Mouse (Mus musculus) left cerebral cortex, adult 9 months (tissue): ENCODE measurements around the gene Ly6g5b.
"Not testable (repeated sequence)": the region's sequence is repeated elsewhere in the genome, so short reads cannot be mapped to it uniquely, and the experiment has no call there.

Source experiments
- DNase-seq, 2 experiments: peaks; one replicate each; pipeline ENCODE4 v3.0.0; 2022; ENCODE audit warnings: low spot score in 2 of 2

The Ly6g5b gene

DNA sequence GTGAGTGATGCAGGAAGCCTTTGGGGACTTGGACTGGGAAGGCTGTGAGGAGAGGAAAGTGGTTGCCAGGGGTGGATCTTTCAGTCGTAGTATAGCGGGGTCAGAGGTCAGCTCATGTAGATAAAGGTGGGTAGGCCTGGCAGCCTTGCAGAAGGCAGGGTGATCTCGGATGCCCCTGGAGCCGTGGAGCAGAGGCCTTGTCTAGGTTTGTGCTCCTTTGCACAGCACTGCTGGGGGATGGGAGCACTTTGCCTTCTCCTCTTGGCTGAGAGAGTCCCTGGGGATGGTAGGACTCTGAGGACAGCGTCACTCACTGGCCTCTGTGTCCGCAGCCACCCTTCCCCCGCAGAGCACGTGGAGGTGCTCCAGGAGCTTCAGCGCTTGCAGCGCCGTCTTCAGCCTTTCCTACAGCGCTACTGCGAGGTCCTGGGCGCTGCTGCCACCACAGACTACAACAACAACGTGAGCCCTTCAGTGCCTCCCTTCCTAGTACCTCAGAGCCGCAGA lies 25.3 kb upstream of the Ly6g5b start:
- DNase-seq = no peak

DNA sequence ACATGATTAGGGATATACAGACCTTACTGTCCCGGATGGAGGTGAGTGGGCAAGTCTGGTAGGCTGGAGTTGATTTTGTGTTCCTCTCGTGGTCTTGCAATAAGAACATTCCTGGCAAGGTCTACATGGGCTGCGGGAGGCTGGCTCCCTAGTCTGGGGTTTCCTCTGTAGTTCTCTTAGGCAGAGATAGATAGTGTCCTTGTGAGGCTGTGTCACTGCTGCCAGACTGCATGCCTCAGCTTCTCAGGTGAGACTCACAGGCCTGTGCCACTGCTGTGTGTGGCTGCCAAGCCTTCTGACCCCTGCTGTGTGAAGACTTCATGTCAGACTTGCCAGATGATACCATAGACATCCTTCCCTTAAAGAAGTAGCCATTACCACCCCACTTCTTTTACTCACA lies 24.0 kb upstream of the Ly6g5b start:
- DNase-seq = no peak

DNA sequence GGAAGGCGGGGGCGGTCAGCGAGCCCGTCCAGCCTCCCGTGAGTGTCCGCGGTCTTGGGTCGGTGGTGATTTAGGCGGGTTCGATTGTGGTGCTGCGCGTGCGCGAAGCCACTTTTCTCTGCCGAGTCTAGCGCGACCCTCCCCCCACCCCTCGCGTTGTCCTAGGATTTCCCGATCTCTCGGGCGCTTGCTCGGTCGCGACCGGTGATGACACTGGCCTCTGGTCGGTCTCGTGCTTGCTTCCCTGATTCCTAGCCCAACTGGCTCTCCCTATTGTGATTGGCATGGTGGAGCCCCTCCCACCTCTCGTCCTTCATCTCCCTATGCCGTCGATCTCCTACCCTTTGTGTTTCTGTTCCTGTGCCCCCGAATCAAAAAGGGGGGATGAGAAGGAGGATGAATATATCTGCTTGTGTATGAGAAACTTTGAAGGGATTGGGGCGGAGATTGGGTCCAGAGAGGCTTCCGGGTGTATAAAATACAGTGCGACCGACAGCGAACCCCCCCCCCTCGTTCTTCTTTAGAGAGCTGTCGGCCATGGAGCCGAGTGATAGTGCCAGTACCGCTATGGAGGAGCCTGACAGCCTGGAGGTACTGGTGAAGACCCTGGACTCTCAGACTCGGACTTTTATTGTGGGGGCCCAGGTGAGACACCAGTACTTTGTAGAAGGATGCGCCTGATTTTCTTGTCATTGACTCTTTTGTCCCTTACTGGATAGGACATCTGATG lies 20.5 kb upstream of the Ly6g5b start:
- no peak for DNase-seq

DNA sequence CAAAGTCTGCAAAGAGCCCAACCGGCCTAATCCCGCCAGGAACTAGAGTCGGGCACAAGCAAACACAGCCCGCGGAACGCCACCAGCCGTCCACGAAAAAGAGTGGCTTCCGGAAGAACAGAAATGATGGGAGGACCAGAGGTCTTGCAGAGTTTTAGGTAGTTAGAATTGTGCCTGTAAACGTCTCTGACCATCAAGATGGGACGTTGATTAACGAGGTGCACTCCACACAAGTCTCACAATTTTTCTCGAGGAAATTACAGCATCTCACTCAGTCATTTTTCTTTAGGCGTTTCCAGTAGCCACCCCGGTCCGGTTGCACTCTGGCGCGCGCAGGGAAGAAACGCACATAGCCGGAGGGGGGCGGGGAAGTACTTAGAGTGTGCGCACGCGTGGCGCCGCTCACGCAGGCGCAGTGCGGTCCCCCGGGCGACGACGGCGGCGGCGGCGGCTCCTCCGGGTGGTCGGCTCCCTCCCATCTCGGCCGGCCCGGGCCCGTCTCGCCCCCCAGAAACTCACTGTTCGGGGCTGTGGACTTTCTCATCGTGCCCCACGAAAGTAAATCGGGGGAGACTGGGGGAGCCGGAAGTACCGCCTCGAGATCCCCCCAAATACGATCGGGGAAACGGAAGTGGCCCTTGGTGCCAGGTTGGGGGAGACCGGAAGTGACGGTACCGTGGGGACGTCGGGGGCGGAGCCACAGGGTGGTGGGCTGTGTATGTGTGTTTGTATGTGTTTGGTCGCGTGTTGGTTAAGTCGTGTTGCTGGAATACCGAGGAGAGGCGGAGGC lies 19.8 kb upstream of the Ly6g5b start, which contains the start of gene Bag6:
Gene Bag6 (plus strand): TSS at position 378 of the 790 bp plus-strand sequence.
- peak; percentile 83 to 94 for DNase-seq

DNA sequence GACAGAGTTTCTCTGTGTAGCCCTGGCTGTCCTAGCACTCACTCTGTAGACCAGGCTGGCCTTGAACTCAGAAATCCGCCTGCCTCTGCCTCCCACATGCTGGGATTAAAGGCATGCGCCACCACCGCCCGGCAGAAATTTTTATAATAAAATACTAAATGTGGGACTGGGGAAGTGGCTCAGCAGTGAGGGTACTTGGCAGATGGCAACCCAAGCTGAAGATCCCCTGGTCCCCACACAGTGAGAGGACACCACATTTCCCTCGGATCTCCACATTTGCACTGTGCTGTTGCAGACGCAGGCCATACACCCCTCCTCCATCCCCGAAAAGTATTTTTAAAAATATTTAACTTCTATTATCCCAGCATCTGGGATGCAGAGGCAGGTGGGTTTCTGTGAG lies 18.3 kb upstream of the Ly6g5b start:
- DNase-seq = no peak

DNA sequence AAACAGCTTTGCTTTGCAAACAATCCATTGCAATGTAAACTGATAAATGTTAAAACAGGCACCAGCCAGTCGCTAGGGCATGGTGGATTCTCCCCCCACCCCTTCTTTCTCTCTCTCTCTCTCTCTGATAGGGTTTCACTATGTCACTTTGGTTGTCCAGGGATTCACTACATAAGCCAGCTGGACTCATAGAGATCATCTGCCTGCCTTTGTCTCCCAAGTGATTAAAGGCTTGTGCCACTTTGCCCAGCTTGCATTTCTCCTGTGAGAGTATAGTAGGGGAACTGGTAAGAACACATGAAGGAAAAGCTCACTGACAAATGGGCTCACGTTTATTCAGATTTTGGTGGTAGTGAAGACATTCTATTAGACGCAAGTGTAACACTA lies 16.9 kb upstream of the Ly6g5b start:
- DNase-seq = no peak

DNA sequence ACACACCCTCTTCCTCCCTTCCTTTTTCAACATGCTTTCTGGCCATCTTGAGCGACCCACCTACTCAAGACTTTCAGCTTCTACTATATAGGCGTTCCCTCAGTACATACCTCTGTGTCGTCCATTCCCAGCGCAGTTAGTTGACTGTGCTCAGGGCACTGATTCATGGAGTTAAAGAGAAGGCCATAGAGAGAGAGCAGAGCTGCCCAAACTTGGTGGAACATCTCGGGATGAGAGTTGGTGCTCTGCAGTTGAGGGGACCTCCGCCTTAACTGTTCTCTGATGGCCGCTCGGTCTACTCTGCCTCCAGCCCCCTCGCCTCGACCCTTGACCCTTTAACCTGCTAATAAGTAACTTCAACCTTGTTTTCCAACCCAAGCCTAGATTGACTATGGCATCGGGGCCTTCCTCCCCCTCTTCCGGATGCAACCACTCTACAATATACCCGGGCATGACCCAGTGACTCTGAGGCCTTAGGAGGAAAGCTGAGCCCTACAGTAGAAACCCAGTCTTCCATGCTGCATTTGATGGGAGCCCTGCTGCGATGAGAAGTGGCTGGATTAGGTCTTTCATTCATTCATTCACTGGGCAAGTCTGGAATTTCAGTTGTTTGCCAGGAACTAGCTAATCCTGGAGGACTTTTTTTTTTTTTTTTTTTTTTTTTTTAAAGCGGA lies 16.4 kb upstream of the Ly6g5b start, which contains the start of gene Apom:
Gene Apom (minus strand): TSS at position 551 of the 674 bp plus-strand sequence.
- DNase-seq = no peak

DNA sequence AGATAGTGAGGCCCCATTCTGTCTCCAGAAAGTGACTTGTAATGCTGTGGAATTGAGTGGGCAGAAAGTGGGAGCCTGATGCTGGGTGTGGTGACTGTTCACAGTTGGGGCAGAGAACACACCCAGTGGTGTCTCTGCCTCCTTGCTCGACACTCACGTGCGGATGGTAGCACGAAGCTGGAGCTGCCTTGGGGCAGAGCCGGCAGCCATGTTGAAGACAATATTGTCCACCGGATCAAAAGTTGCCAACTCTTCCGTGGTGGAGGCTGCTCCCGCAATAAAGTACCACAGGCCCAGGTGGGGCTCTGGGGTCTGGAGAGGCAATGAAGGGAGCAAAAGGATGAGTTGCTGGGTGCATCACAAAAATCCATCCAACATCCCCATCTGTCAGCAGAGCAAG lies 15.8 kb upstream of the Ly6g5b start:
- DNase-seq = no peak

DNA sequence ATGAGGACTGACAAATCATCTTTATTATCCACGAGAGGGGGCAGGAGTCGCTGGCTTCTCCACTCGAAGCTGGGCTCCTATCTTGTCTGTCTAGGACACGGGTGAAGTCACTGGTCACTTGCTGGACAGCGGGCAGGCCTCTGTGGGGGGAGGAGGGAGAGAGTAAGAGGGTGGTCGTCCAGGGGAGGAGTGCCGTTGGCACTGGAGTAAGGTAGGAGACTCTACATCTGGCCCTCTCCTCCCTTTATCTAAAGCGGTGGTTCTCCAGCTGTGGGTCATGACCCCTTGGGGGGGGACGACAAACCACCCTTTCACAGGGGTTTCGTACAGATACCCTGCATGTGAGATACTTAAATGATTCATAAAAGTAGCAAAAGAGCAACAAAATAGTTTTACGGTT lies 13.8 kb upstream of the Ly6g5b start:
- DNase-seq = no peak

GRCm38 (mm10) chr17:35127017-35127416 lies 11.8 kb upstream of the Ly6g5b start:
- no peak for DNase-seq

GRCm38 (mm10) chr17:35126206-35126611 lies 11.0 kb upstream of the Ly6g5b start, which contains the start of gene D17H6S53E:
Gene D17H6S53E (plus strand): TSS chr17:35126373.
- DNase-seq = peak in 1 of 2 experiments; percentile 59

- DNase-seq = no peak
Observed at GRCm38 (mm10) chr17:35125578-35125977, 10.3 kb upstream of the Ly6g5b start.

- DNase-seq = no peak
Observed at GRCm38 (mm10) chr17:35125081-35125480, 9.9 kb upstream of the Ly6g5b start.

GRCm38 (mm10) chr17:35124261-35124896 lies 9.2 kb upstream of the Ly6g5b start:
- not testable (repeated sequence) for DNase-seq

DNA sequence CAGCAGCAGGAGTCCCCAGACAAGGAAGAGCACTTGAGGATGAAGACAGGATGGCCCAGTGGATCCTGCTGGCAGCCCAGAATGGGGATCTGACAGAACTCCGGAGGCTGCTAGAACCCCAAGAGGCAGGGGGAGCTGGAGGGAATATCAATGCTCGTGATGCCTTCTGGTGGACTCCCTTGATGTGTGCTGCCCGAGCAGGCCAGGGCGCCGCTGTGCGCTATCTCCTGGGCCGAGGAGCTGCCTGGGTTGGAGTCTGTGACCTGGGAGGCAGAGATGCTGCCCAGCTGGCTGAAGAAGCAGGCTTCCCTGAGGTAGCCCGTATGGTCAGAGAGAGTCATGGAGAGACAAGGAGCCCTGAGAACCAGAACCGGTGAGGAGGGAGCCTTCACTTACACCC lies 8.1 kb upstream of the Ly6g5b start:
- not testable (repeated sequence) for DNase-seq

GRCm38 (mm10) chr17:35121871-35122303 lies 6.7 kb upstream of the Ly6g5b start, which contains the start of gene Csnk2b:
Gene Csnk2b (minus strand): TSS chr17:35122053.
- DNase-seq = peak; percentile 61 to 83

- DNase-seq = peak; percentile 98
Observed at GRCm38 (mm10) chr17:35121143-35121799, 6.0 kb upstream of the Ly6g5b start, which contains the start of gene Gpank1. Gene Gpank1 (plus strand): TSS chr17:35121455.

- peak in 1 of 2 experiments; percentile 37 for DNase-seq
Observed at GRCm38 (mm10) chr17:35120745-35121142, 5.5 kb upstream of the Ly6g5b start.

DNA sequence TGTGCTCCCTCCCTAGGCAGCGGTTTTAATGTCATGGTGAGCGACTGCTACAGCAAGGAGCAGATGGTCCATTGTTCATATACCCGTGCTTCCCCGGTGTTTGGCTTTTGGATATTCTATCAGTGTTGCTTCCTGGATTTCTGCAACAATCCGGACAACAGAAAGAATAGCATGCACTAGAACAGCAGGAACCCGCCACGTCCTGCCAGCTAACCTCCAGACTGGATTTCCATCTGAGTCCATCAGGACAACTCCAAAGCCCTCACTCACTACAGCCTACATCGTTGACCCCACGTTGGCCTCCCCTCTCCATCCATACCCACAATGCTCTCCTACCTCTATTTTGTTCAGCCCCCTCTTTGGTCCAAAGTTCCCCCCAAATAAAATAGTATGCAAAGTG lies 3.5 kb downstream of the Ly6g5b start:
- no peak for DNase-seq

GRCm38 (mm10) chr17:35108097-35108496 lies 7.1 kb downstream of the Ly6g5b start, which contains the start of gene Ly6g5c:
Gene Ly6g5c (plus strand): TSS chr17:35108279.
- no peak for DNase-seq

GRCm38 (mm10) chr17:35106522-35106921 lies 8.7 kb downstream of the Ly6g5b start:
- DNase-seq = no peak
